Mouse (Mus musculus) liver, embryonic 14.5 days (tissue): ENCODE measurements around the gene Slc37a1. TPM values are rescaled to one million over a fixed set of nuclear protein-coding genes. Genes with fewer than 3 reads are reported as not detected.

Experiments used
- ATAC-seq: fragments of 200-750 bp; cut with Nextera tagmentation; 2 replicates; pipeline ENCODE4 v1.8.0; 2017; ENCODE audit warnings: moderate number of reproducible peaks, mild to moderate bottlenecking, moderate library complexity; ENCODE audit not compliant: insufficient read depth
- DNase-seq, 3 experiments: peaks; one replicate each; pipeline ENCODE4 v3.0.0-alpha.2; 2012 to 2013; ENCODE audit warnings: low read depth in 3 of 3, low spot score in 3 of 3
- H3K27ac ChIP-seq: fragments of 300-500 bp; sonication (generic); 2 replicates; pipeline ENCODE4 v1.5.1; 2014; ENCODE audit warnings: moderate library complexity, mild to moderate bottlenecking, control low read depth, inconsistent platforms
- H3K27me3 ChIP-seq: fragments of 300-500 bp; sonication (generic); 2 replicates; pipeline ENCODE4 v1.6.1; 2014; ENCODE audit warnings: mild to moderate bottlenecking, low read length, moderate library complexity; ENCODE audit not compliant: control insufficient read depth, insufficient read depth
- H3K36me3 ChIP-seq: fragments of 300-500 bp; sonication (generic); replicated peaks from 2 replicates; pipeline ENCODE4 v1.6.1; 2014; ENCODE audit warnings: low read depth; ENCODE audit not compliant: control insufficient read depth, insufficient read depth
- H3K4me1 ChIP-seq, 2 experiments: fragments of 200-500 bp in 1 of 2; fragments of 300-500 bp in 1 of 2; sonication (generic) in 1 of 2; replicated peaks; 2 replicates each; pipeline ENCODE4 v1.6.1; 2012 to 2014; ENCODE audit warnings: antibody characterized with exemption in 1 of 2, inconsistent platforms in 1 of 2, low read length in 1 of 2; ENCODE audit not compliant: control insufficient read depth in 2 of 2, insufficient read depth in 2 of 2
- H3K4me2 ChIP-seq: fragments of 300-500 bp; sonication (generic); 2 replicates; pipeline ENCODE4 v1.6.1; 2014; ENCODE audit warnings: low read depth, mild to moderate bottlenecking, control low read depth, moderate library complexity
- H3K4me3 ChIP-seq, 2 experiments: fragments of 200-500 bp in 1 of 2; fragments of 300-500 bp in 1 of 2; sonication (generic) in 1 of 2; 2 replicates each; pipeline ENCODE4 v1.5.1; 2012 to 2014; ENCODE audit warnings: low read depth in 2 of 2, low read length in 2 of 2, mild to moderate bottlenecking in 2 of 2, control low read depth in 1 of 2, inconsistent platforms in 1 of 2, moderate library complexity in 1 of 2; ENCODE audit not compliant: insufficient read depth in 1 of 2
- H3K9ac ChIP-seq: fragments of 300-500 bp; sonication (generic); replicated peaks from 2 replicates; pipeline ENCODE4 v1.6.1; 2014; ENCODE audit warnings: mild to moderate bottlenecking, control low read depth, moderate library complexity
- H3K9me3 ChIP-seq: fragments of 300-500 bp; sonication (generic); 2 replicates; pipeline ENCODE4 v1.6.1; 2016; ENCODE audit warnings: low read length, mixed read lengths; ENCODE audit not compliant: control insufficient read depth
- CTCF ChIP-seq: IDR thresholded peaks from 2 replicates; pipeline ENCODE4 v1.5.1; 2016; ENCODE audit warnings: antibody characterized with exemption, low read depth, control low read depth
- EP300 ChIP-seq: IDR thresholded peaks from 2 replicates; pipeline ENCODE4 v1.6.1; 2016; ENCODE audit warnings: antibody characterized with exemption, low read depth
- WGBS: fragments of 180-500 bp; shearing (Covaris S2); extraction: QIAGEN DNeasy Blood & Tissue Kit; methylation state at CpG from one replicate; pipeline ENCODE4 v1.1.7; 2014; ENCODE audit not compliant: insufficient replicate concordance; 5-methylcytosine and 5-hydroxymethylcytosine counted together
- polyA plus RNA-seq, 2 experiments: library from polyadenylated mRNA; depleted of rRNA in 1 of 2; stranded (reverse) in 1 of 2; unstranded in 1 of 2; fragments of >200 nt; fragmentation: Nextera tagmentation in 1 of 2; extraction: Ambion mirVana in 1 of 2; gene quantifications; 2 replicates each; pipeline versions ENCODE4 v1.2.1 to v1.2.3; 2012 to 2014

Gene Slc37a1
- polyA plus RNA-seq, 2 experiments = 1.2 to 1.9 TPM

GRCm38 (mm10) chr17:31262715-31263114, 23.9 kb upstream of the Slc37a1 start:
- H3K9me3 ChIP-seq = no peaks in the 10 kb centered on the region
- H3K4me2 ChIP-seq = no peak overlapping the region
- no peaks in the 10 kb centered on the region for H3K36me3 ChIP-seq
- WGBS = 68% methylated on average over 5 of the region's 5 CpGs
- no peak overlapping the region for H3K27ac ChIP-seq
- H3K4me1 ChIP-seq = peaks cover 0 to 3% of the 10 kb centered on the region in 2 experiments; a peak in 1 of 4 replicates
- no peak for ATAC-seq
- H3K4me3 ChIP-seq = no peak overlapping the region
- TF ChIP-seq EP300 (no peak), CTCF (no peak)
- no peak overlapping the region for H3K9ac ChIP-seq
- DNase-seq = no peak
- H3K27me3 ChIP-seq = no peaks in the 10 kb centered on the region

GRCm38 (mm10) chr17:31263770-31264169, 22.8 kb upstream of the Slc37a1 start:
- Histone ChIP-seq H3K27me3 (no peaks in the 10 kb centered on the region), H3K9me3 (no peaks in the 10 kb centered on the region), H3K9ac (no peak overlapping the region), H3K36me3 (no peaks in the 10 kb centered on the region), H3K27ac (no peak overlapping the region), H3K4me1 (peaks cover 0 to 3% of the 10 kb centered on the region in 2 experiments; a peak in 1 of 4 replicates), H3K4me2 (no peak overlapping the region), H3K4me3 (no peak overlapping the region)
- 69% methylated on average over 5 of the region's 5 CpGs for WGBS
- DNase-seq (no peak), ATAC-seq (no peak)
- TF ChIP-seq EP300 = no peak
- TF ChIP-seq CTCF = no peak

- ATAC-seq (no peak), DNase-seq (no peak)
- 55% methylated on average over 6 of the region's 6 CpGs for WGBS
- H3K4me2 ChIP-seq = no peak overlapping the region
- H3K36me3 ChIP-seq = no peaks in the 10 kb centered on the region
- no peaks in the 10 kb centered on the region for H3K27me3 ChIP-seq
- no peak overlapping the region for H3K9ac ChIP-seq
- no peak for TF ChIP-seq CTCF
- TF ChIP-seq EP300 = no peak
- peaks cover 0 to 3% of the 10 kb centered on the region in 2 experiments; a peak in 1 of 4 replicates for H3K4me1 ChIP-seq
- no peak overlapping the region for H3K4me3 ChIP-seq
- H3K9me3 ChIP-seq = no peaks in the 10 kb centered on the region
- H3K27ac ChIP-seq = no peak overlapping the region
These were observed 22.2 kb upstream of the Slc37a1 start for GRCm38 (mm10) chr17:31264372-31264771.

- 25% methylated on average over 3 of the region's 3 CpGs for WGBS
- no peak for DNase-seq
- no peaks in the 10 kb centered on the region for H3K36me3 ChIP-seq
- peaks cover 0 to 3% of the 10 kb centered on the region in 2 experiments; a peak in 1 of 4 replicates for H3K4me1 ChIP-seq
- H3K9ac ChIP-seq = no peak overlapping the region
- TF ChIP-seq CTCF = no peak
- no peak for TF ChIP-seq EP300
- ATAC-seq = no peak
- H3K4me2 ChIP-seq = no peak overlapping the region
- no peak overlapping the region for H3K27ac ChIP-seq
- H3K9me3 ChIP-seq = no peaks in the 10 kb centered on the region
- H3K27me3 ChIP-seq = no peaks in the 10 kb centered on the region
- no peak overlapping the region for H3K4me3 ChIP-seq
These were observed 21.4 kb upstream of the Slc37a1 start for GRCm38 (mm10) chr17:31265171-31265572.

GRCm38 (mm10) chr17:31265831-31266230, 20.8 kb upstream of the Slc37a1 start:
- DNase-seq = no peak
- H3K9ac ChIP-seq = no peak overlapping the region
- H3K4me1 ChIP-seq = no peaks in the 10 kb centered on the region
- no peak overlapping the region for H3K4me2 ChIP-seq
- H3K4me3 ChIP-seq = no peak overlapping the region
- H3K27me3 ChIP-seq = no peaks in the 10 kb centered on the region
- no peaks in the 10 kb centered on the region for H3K9me3 ChIP-seq
- H3K27ac ChIP-seq = no peak overlapping the region
- no peaks in the 10 kb centered on the region for H3K36me3 ChIP-seq
- WGBS = 77% methylated on average over 9 of the region's 9 CpGs
- ATAC-seq = no peak
- TF ChIP-seq CTCF = no peak
- no peak for TF ChIP-seq EP300
